Mouse (Mus musculus) liver, embryonic 15.5 days (tissue): ENCODE data around the gene Gm45208. TPM values are rescaled to one million over a fixed set of nuclear protein-coding genes. Genes with fewer than 3 reads are reported as not detected.

Source experiments
- ATAC-seq: fragments of 200-750 bp; cut with Nextera tagmentation; 2 replicates; pipeline ENCODE4 v1.8.0; 2017; ENCODE audit warnings: moderate number of reproducible peaks, mild to moderate bottlenecking, moderate library complexity; ENCODE audit not compliant: insufficient read depth
- H3K27ac ChIP-seq: fragments of 300-500 bp; sonication (generic); replicated peaks from 2 replicates; pipeline ENCODE4 v1.5.1; 2015; ENCODE audit warnings: mild to moderate bottlenecking, inconsistent platforms
- H3K27me3 ChIP-seq: fragments of 300-500 bp; sonication (generic); 2 replicates; pipeline ENCODE4 v1.6.1; 2015; ENCODE audit warnings: mild to moderate bottlenecking, inconsistent platforms
- H3K36me3 ChIP-seq: fragments of 300-500 bp; sonication (generic); replicated peaks from 2 replicates; pipeline ENCODE4 v1.6.1; 2015; ENCODE audit warnings: moderate library complexity, mild to moderate bottlenecking, inconsistent platforms
- H3K4me1 ChIP-seq: fragments of 300-500 bp; sonication (generic); replicated peaks from 2 replicates; pipeline ENCODE4 v1.6.1; 2015; ENCODE audit warnings: inconsistent platforms
- H3K4me2 ChIP-seq: fragments of 300-500 bp; sonication (generic); 2 replicates; pipeline ENCODE4 v1.6.1; 2015; ENCODE audit warnings: moderate library complexity, mild to moderate bottlenecking, inconsistent platforms
- H3K4me3 ChIP-seq: fragments of 300-500 bp; sonication (generic); replicated peaks from 2 replicates; pipeline ENCODE4 v1.5.1; 2015; ENCODE audit warnings: mild to moderate bottlenecking, inconsistent platforms
- H3K9ac ChIP-seq: fragments of 300-500 bp; sonication (generic); 2 replicates; pipeline ENCODE4 v1.6.1; 2015; ENCODE audit warnings: moderate library complexity, mild to moderate bottlenecking, inconsistent platforms
- H3K9me3 ChIP-seq: fragments of 300-500 bp; sonication (generic); replicated peaks from 2 replicates; pipeline ENCODE4 v1.6.1; 2016; ENCODE audit warnings: inconsistent platforms
- WGBS: fragments of 180-500 bp; shearing (Covaris S2); methylation state at CpG from one replicate; pipeline ENCODE4 v1.1.7; 2015; ENCODE audit warnings: mixed read lengths; ENCODE audit not compliant: insufficient replicate concordance; 5-methylcytosine and 5-hydroxymethylcytosine counted together
- polyA plus RNA-seq: library from polyadenylated mRNA; unstranded; fragments of >200 nt; fragmentation: Nextera tagmentation; extraction: Ambion mirVana; gene quantifications from 2 replicates; pipeline ENCODE4 v1.2.1, GENCODE M21; 2015

Gm45208 gene
- polyA plus RNA-seq, 1 experiment from 2014 or later: not detected

DNA sequence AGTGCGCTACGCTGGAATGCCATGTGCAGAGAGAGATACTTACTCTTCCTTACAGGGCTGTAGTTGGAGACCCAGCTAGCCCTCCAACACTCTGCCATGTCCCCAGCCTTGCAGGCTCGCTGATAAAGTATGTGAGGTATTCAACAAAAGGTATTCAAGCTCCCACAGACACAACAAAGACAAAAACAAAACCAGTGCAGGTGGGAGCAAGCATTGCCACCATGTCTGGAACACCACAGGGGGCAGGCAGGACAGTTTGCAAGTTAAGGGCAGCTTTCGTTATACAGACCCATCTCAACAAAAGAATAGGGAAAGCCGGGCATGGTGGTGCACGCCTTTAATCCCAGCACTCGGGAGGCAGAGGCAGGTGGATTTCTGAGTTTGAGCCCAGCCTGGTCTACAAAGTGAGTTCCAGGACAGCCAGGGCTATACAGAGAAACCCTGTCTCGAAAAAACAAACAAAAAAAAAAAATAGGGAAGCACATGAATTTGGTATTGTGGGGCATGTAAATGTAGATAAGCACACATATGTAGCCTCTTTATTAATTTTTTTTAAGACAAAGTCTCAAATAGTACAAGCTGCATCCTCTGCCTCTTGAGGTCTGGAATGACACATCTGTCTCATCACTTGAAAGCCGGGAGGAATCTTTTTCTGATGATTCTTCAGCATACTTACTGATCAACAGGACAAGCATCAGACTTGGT lies 53.6 kb downstream of the Gm45208 start:
- ATAC-seq: no peak
- H3K4me2 ChIP-seq: no peak overlapping the region
- no peak overlapping the region for H3K4me3 ChIP-seq
- 0 out of 2 replicates have a peak overlapping the region, but pooled peaks have one; percentile 94 for H3K27ac ChIP-seq
- H3K36me3 ChIP-seq: peaks cover 20% of the 10 kb centered on the region
- H3K27me3 ChIP-seq: no peaks in the 10 kb centered on the region
- 61% methylated on average over 9 of the region's 9 CpGs for WGBS
- H3K4me1 ChIP-seq: peaks cover 28% of the 10 kb centered on the region
- H3K9ac ChIP-seq: no peak overlapping the region
- H3K9me3 ChIP-seq: no peaks in the 10 kb centered on the region

- peaks cover 32% of the 10 kb centered on the region for H3K4me1 ChIP-seq
- no peaks in the 10 kb centered on the region for H3K27me3 ChIP-seq
- no peaks in the 10 kb centered on the region for H3K9me3 ChIP-seq
- H3K9ac ChIP-seq: no peak overlapping the region
- 34% methylated on average over 8 of the region's 8 CpGs for whole genome bisulfite sequencing
- no peak overlapping the region for H3K4me2 ChIP-seq
- peak overlapping the region; percentile 94 for H3K27ac ChIP-seq
- ATAC-seq: peak; percentile 38; the same call in 1 of the 2 replicates
- H3K36me3 ChIP-seq: peaks cover 12% of the 10 kb centered on the region
- no peak overlapping the region for H3K4me3 ChIP-seq
Measured at GRCm38 (mm10) chrX:7776329-7777082, 54.5 kb downstream of the Gm45208 start.

DNA sequence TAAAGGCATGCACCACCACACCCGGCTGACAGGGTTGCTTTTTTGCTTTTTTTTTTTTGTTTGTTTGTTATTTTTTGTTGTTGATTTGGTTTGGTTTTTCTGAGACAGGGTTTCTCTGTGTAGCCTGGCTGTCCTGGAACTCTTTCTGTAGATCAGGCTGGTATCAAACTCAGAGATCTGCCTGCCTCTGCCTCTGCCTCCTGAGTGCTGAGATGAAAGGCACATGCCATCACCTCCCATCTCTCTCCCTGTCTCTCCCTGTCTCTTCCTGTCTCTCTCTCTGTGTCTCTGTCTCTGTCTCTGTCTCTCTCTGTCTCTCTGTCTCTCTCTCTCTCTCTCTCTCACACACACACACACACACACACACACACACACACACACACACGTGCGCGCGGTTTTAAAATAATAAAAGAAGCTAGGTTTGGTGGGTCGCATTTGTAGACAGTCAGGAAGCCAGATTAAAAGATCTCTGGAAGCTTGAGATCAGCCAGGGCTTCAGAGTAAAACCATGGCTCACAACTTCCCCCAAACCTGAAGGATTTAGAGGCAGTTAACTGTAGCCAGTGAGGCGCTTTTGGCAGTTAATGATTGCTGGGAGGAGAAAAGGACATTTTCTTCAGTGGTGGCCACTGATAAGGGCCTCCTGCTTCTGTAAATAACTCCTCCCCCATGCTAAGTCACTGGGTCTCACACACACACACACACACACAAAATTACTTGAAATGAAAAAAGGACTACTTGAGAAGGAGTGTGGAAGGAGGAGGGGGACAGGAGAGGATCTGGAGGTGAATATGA lies 56.6 kb downstream of the Gm45208 start:
- Histone ChIP-seq H3K9me3 (no peaks in the 10 kb centered on the region), H3K27me3 (no peaks in the 10 kb centered on the region), H3K9ac (no peak overlapping the region), H3K36me3 (peaks cover 3% of the 10 kb centered on the region; the same call in 1 of the 2 replicates), H3K27ac (peak overlapping the region; percentile 94), H3K4me1 (peaks cover 32% of the 10 kb centered on the region), H3K4me2 (peak overlapping the region; percentile 56), H3K4me3 (0 out of 2 replicates have a peak overlapping the region, but pooled peaks have one; percentile 10)
- ATAC-seq: peak; percentile 91
- 21% methylated on average over 7 of the region's 7 CpGs for WGBS

DNA sequence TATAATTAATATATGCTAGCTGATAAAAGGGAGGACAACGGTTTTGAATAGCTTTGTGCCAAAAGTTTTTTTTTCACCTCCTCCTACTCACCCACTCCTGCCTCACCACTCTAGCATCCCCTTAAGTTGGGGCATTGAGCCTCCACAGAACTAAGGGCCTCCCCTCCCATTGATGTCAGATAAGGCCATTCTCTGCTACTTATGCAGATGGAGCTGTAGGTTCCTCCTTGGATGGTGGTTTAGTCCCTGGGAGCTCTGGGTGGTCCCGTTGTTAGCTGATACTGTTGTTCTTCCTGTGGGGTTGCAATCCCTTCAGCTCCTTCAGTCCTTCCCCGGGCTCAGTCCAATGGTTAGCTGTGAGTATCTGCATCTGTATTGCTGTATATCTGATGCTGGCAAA lies 57.2 kb downstream of the Gm45208 start:
- ATAC-seq: peak; percentile 69
- H3K9me3 ChIP-seq: no peaks in the 10 kb centered on the region
- H3K27ac ChIP-seq: peak overlapping the region; percentile 94
- no peaks in the 10 kb centered on the region for H3K36me3 ChIP-seq
- no peaks in the 10 kb centered on the region for H3K27me3 ChIP-seq
- peak overlapping the region; percentile 56 for H3K4me2 ChIP-seq
- 0 out of 2 replicates have a peak overlapping the region, but pooled peaks have one; percentile 21 for H3K9ac ChIP-seq
- 0 out of 2 replicates have a peak overlapping the region, but pooled peaks have one; percentile 5 for H3K4me3 ChIP-seq
- 11% methylated on average over 3 of the region's 3 CpGs for WGBS
- peaks cover 32% of the 10 kb centered on the region for H3K4me1 ChIP-seq

Other genes starting within 250 kb of the Gm45208 start
- gene Foxp3, start 148.6 kb upstream of the Gm45208 start, polyA plus RNA-seq: 0.02 and 0.23 TPM in 2 replicates
- gene Ppp1r3f, start 148.0 kb upstream of the Gm45208 start, polyA plus RNA-seq: 0.06 and 0.21 TPM in 2 replicates
- 18.0 and 19.8 TPM in 2 replicates for gene Ccdc22, start 116.7 kb upstream of the Gm45208 start, polyA plus RNA-seq
- 0.07 and 0.09 TPM in 2 replicates for gene Cacna1f, start 115.2 kb upstream of the Gm45208 start, polyA plus RNA-seq
- 0.33 and 0.36 TPM in 2 replicates for gene Syp, start 83.8 kb upstream of the Gm45208 start, polyA plus RNA-seq
- 1.1 and 1.5 TPM in 2 replicates for gene Prickle3, start 65.0 kb upstream of the Gm45208 start, polyA plus RNA-seq
- 27.5 and 28.8 TPM in 2 replicates for gene Plp2, start 50.9 kb upstream of the Gm45208 start, polyA plus RNA-seq
- gene Magix, start 41.0 kb upstream of the Gm45208 start, polyA plus RNA-seq: 0.09 and 0.12 TPM in 2 replicates
- 13.3 and 14.1 TPM in 2 replicates for gene Gpkow, start 25.1 kb upstream of the Gm45208 start, polyA plus RNA-seq
- gene Wdr45, start 7.9 kb upstream of the Gm45208 start, polyA plus RNA-seq: 16.0 and 17.5 TPM in 2 replicates
- 5.6 and 5.8 TPM in 2 replicates for gene Praf2, start 6.2 kb downstream of the Gm45208 start, polyA plus RNA-seq
- 0.92 and 1.5 TPM in 2 replicates for gene Ccdc120, start 28.7 kb downstream of the Gm45208 start, polyA plus RNA-seq
- 9.2 and 11.8 TPM in 2 replicates for gene Tfe3, start 40.3 kb downstream of the Gm45208 start, polyA plus RNA-seq
- 25.5 and 27.4 TPM in 2 replicates for gene Gripap1, start 67.5 kb downstream of the Gm45208 start, polyA plus RNA-seq
- gene Kcnd1, start 100.0 kb downstream of the Gm45208 start, polyA plus RNA-seq: 0.18 and 0.37 TPM in 2 replicates
- gene Otud5, start 119.1 kb downstream of the Gm45208 start, polyA plus RNA-seq: 44.9 and 54.4 TPM in 2 replicates
- gene Pim2, start 156.0 kb downstream of the Gm45208 start, polyA plus RNA-seq: 3.5 TPM in 2 replicates
- gene Slc35a2, start 161.8 kb downstream of the Gm45208 start, polyA plus RNA-seq: 14.3 and 17.5 TPM in 2 replicates
- gene Pqbp1, start 177.0 kb downstream of the Gm45208 start, polyA plus RNA-seq: 38.1 and 39.7 TPM in 2 replicates
- 94.8 and 102 TPM in 2 replicates for gene Timm17b, start 177.1 kb downstream of the Gm45208 start, polyA plus RNA-seq
- gene Gm10491, start 185.6 kb downstream of the Gm45208 start, polyA plus RNA-seq: not detected in 2 replicates
- gene Gm10490, start 187.3 kb downstream of the Gm45208 start, polyA plus RNA-seq: not detected in 2 replicates
- gene Pcsk1n, start 197.6 kb downstream of the Gm45208 start, polyA plus RNA-seq: 0.12 and 0.18 TPM in 2 replicates
- not detected in 2 replicates for gene Eras, start 206.4 kb downstream of the Gm45208 start, polyA plus RNA-seq
- 10.7 and 12.1 TPM in 2 replicates for gene Hdac6, start 225.6 kb downstream of the Gm45208 start, polyA plus RNA-seq